Mouse (Mus musculus) midbrain, embryonic 16.5 days (tissue): ENCODE data around the gene Dusp10. TPM values are rescaled to one million over a fixed set of nuclear protein-coding genes. Genes with fewer than 3 reads are reported as not detected.

Experiments used
- ATAC-seq: fragments of 200-750 bp; cut with Nextera tagmentation; 2 replicates; pipeline ENCODE4 v1.8.0; 2017; ENCODE audit warnings: moderate TSS enrichment
- H3K27ac ChIP-seq: fragments of 300-500 bp; sonication (generic); 2 replicates; pipeline ENCODE4 v1.5.1; 2014; ENCODE audit warnings: mild to moderate bottlenecking, low read length, mixed read lengths
- H3K27me3 ChIP-seq: fragments of 300-500 bp; sonication (generic); 2 replicates; pipeline ENCODE4 v1.6.1; 2014; ENCODE audit warnings: low read depth, low read length, mixed read lengths; ENCODE audit not compliant: control insufficient read depth, insufficient read depth
- H3K36me3 ChIP-seq: fragments of 300-500 bp; sonication (generic); 2 replicates; pipeline ENCODE4 v1.6.1; 2014; ENCODE audit warnings: mild to moderate bottlenecking, low read length, moderate library complexity, mixed read lengths; ENCODE audit not compliant: control insufficient read depth, insufficient read depth
- H3K4me1 ChIP-seq: fragments of 300-500 bp; sonication (generic); 2 replicates; pipeline ENCODE4 v1.6.1; 2014; ENCODE audit warnings: mild to moderate bottlenecking, low read length, mixed read lengths; ENCODE audit not compliant: control insufficient read depth, insufficient read depth
- H3K4me2 ChIP-seq: fragments of 300-500 bp; sonication (generic); 2 replicates; pipeline ENCODE4 v1.6.1; 2014; ENCODE audit warnings: mild to moderate bottlenecking, low read length, mixed read lengths
- H3K4me3 ChIP-seq: fragments of 300-500 bp; sonication (generic); 2 replicates; pipeline ENCODE4 v1.5.1; 2014; ENCODE audit warnings: low read depth, mild to moderate bottlenecking, low read length, moderate library complexity, mixed read lengths
- H3K9ac ChIP-seq: fragments of 300-500 bp; sonication (generic); 2 replicates; pipeline ENCODE4 v1.6.1; 2014; ENCODE audit warnings: low read depth, low read length, mixed read lengths
- H3K9me3 ChIP-seq: fragments of 300-500 bp; sonication (generic); replicated peaks from 2 replicates; pipeline ENCODE4 v1.6.1; 2014; ENCODE audit warnings: mild to moderate bottlenecking, low read length, mixed read lengths; ENCODE audit not compliant: control insufficient read depth, poor library complexity, severe bottlenecking
- WGBS: fragments of 180-500 bp; shearing (Covaris S2); extraction: QIAGEN DNeasy Blood & Tissue Kit; methylation state at CpG from one replicate; pipeline ENCODE4 v1.1.7; 2014; 5-methylcytosine and 5-hydroxymethylcytosine counted together
- polyA plus RNA-seq: library from polyadenylated mRNA; unstranded; fragments of >200 nt; fragmentation: Nextera tagmentation; extraction: Ambion mirVana; gene quantifications from 2 replicates; pipeline ENCODE4 v1.2.1, GENCODE M21; 2015

The Dusp10 gene
- polyA plus RNA-seq, 1 experiment from 2014 or later, result 5.2 TPM

DNA sequence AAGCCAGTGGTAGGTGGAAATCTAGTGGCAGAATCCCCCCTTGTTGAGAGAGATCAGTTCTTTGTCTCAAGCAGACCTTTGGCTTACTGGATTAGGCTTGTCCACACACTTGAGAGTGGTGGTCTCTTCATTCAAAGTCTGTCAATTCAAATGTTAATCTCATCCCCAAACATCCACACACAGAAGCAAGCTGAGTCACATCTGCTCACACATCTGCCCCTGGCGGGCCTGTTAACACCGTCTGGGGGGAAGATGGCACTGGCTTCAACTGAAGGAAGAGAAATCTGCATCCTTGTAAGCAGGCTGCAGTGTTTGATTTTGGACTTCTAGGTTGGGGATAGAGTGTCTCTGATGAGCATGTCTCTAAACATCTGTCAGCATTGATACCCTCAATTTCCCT, 10.9 kb downstream of the Dusp10 start:
- Histone ChIP-seq H3K9me3 (no peaks in the 10 kb centered on the region), H3K9ac (no peak overlapping the region), H3K4me2 (no peak overlapping the region), H3K27me3 (no peaks in the 10 kb centered on the region), H3K27ac (no peak overlapping the region), H3K4me3 (no peak overlapping the region), H3K4me1 (no peaks in the 10 kb centered on the region), H3K36me3 (no peaks in the 10 kb centered on the region)
- 17% methylated on average over 2 of the region's 2 CpGs for WGBS
- ATAC-seq, result no peak

DNA sequence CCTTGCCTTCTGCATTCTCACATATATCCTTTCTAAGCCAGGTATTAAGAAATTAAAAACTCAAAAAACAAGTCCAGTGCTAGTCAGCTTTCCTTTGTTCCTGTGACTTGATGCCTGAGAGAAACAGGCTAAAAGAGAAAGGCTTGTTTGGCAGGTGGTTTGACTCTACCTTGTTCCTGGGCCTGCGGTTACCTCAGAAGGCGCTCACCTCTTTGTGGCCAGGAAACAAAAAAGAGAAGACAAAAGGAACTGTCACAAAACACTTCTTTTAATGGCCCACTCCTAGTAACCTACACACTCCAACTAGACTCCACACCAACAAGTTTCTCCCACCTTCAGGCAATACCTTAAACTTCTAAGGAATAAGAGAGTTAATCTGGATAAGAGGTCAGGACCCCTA, 11.5 kb downstream of the Dusp10 start:
- no peaks in the 10 kb centered on the region for H3K9me3 ChIP-seq
- H3K4me1 ChIP-seq, result no peaks in the 10 kb centered on the region
- H3K27me3 ChIP-seq, result no peaks in the 10 kb centered on the region
- H3K4me2 ChIP-seq, result no peak overlapping the region
- H3K9ac ChIP-seq, result no peak overlapping the region
- no peak overlapping the region for H3K27ac ChIP-seq
- H3K36me3 ChIP-seq, result no peaks in the 10 kb centered on the region
- 98% methylated on average over 2 of the region's 2 CpGs for WGBS
- no peak for ATAC-seq
- no peak overlapping the region for H3K4me3 ChIP-seq

- WGBS, result 92% methylated on average over 5 of the region's 5 CpGs
- no peak for ATAC-seq
- Histone ChIP-seq H3K27ac (no peak overlapping the region), H3K4me2 (no peak overlapping the region), H3K4me1 (no peaks in the 10 kb centered on the region), H3K9ac (no peak overlapping the region), H3K36me3 (no peaks in the 10 kb centered on the region), H3K4me3 (no peak overlapping the region), H3K27me3 (no peaks in the 10 kb centered on the region), H3K9me3 (no peaks in the 10 kb centered on the region)
Measured at GRCm38 (mm10) chr1:184025079-184025478, 12.0 kb downstream of the Dusp10 start.

DNA sequence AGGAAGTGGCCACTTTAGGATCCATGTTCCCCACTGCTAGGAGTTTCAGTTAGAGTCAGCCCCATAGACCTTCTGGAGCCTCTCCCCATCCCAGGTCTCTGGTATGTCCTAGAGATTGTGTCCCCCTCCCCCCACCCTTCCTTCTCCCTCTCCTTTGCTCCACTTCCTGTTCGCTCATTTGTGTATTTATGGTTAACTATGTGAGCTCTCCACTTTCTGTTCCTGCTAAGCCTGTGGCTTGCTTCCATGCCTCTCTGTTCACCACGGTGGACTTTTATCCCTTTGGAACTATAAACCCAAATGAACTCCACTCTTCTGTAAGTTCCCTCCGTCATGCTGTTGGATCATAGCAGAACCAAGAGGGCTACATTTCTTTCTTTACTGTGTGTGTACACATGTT, 13.9 kb downstream of the Dusp10 start:
- no peak overlapping the region for H3K4me3 ChIP-seq
- H3K27ac ChIP-seq, result no peak overlapping the region
- H3K9ac ChIP-seq, result no peak overlapping the region
- WGBS, result 94% methylated on average over 3 of the region's 3 CpGs
- no peak for ATAC-seq
- no peaks in the 10 kb centered on the region for H3K4me1 ChIP-seq
- no peaks in the 10 kb centered on the region for H3K9me3 ChIP-seq
- no peaks in the 10 kb centered on the region for H3K27me3 ChIP-seq
- no peak overlapping the region for H3K4me2 ChIP-seq
- no peaks in the 10 kb centered on the region for H3K36me3 ChIP-seq

DNA sequence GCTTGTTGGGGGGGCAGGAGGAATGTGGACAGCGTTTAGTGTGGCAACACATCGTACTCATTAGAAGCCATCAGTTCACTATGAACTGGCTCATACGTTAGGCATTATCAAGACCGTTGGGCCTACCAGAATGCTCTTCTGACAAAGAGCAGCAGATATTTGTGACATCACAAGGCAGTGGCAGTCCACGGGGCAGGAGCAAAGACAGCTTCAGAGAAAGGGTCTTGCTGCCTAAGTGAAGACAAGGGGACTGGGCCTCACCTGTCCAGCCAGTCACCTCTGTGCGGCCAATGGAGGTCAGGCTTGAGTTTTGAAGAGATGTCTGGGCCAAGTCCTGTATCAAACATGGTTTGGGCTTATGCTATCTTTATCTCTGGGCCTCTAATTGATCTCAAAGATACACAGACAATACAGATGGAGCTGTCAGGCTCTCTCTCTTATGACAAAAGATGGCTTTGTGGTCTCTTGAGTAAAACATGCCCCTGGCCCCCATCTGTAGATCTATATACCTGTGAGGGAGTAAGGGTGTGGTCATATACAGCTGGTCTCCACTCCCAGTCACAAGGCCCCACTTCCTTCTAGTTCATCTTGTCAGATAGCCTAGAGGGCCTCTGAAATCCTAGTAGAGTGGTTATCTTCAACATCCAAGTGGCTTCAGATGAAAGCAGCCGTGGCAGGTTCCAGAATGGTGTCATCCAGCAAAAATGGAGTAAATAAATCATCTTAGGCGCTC, 17.1 kb downstream of the Dusp10 start:
- ATAC-seq, result no peak
- Histone ChIP-seq H3K9ac (no peak overlapping the region), H3K9me3 (no peaks in the 10 kb centered on the region), H3K36me3 (no peaks in the 10 kb centered on the region), H3K27me3 (no peaks in the 10 kb centered on the region), H3K4me2 (no peak overlapping the region), H3K4me3 (no peak overlapping the region), H3K27ac (no peak overlapping the region), H3K4me1 (0 out of 2 replicates have a peak, but pooled peaks cover under 1% of the 10 kb centered on the region)
- 93% methylated on average over 8 of the region's 8 CpGs for WGBS

GRCm38 (mm10) chr1:184032682-184033389, 19.7 kb downstream of the Dusp10 start:
- no peak for ATAC-seq
- H3K36me3 ChIP-seq, result no peaks in the 10 kb centered on the region
- H3K4me2 ChIP-seq, result peak overlapping the region; percentile 86
- no peaks in the 10 kb centered on the region for H3K27me3 ChIP-seq
- H3K27ac ChIP-seq, result peak overlapping the region; percentile 91
- peaks cover 7% of the 10 kb centered on the region; the same call in 1 of the 2 replicates for H3K4me1 ChIP-seq
- H3K9me3 ChIP-seq, result no peaks in the 10 kb centered on the region
- WGBS, result 17% methylated on average over 19 of the region's 19 CpGs
- peak overlapping the region; percentile 83 for H3K9ac ChIP-seq
- H3K4me3 ChIP-seq, result peak overlapping the region; percentile 74

DNA sequence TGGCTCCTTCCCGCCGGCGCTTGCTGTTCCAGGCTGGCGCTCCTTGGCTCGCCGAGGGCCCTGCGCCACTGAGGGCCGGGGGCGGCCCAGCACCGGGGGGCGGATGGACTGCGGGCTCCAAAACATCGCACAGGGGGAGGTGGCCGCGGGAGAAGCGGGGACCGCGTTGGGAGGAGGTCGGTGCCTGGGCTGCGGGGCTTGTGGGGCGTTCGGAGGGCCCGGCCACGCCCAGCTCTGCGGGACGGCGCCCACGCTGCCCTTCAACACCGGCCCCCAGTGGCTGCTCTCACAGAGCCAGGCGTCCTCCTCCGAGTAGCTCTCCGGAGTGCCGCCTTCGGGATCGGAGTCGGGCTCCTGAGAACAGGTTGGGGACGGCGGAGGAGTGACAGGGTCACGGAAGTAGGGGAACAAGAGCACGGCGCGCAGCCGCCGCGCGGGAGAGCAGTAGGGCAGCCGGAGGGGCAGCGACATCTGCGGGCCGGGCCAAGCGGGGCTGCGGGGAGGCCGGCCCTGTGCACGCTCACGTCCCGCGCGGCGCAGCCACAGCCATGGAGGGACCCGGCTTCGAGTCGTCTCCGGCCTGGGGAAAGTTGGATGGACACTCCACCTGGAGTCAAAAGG, 20.4 kb downstream of the Dusp10 start:
- H3K4me1 ChIP-seq, result peaks cover 7% of the 10 kb centered on the region; the same call in 1 of the 2 replicates
- peak overlapping the region; percentile 86 for H3K4me2 ChIP-seq
- no peaks in the 10 kb centered on the region for H3K36me3 ChIP-seq
- H3K9me3 ChIP-seq, result no peaks in the 10 kb centered on the region
- peak overlapping the region; percentile 91 for H3K27ac ChIP-seq
- peak; percentile 82 for ATAC-seq
- H3K27me3 ChIP-seq, result no peaks in the 10 kb centered on the region
- H3K4me3 ChIP-seq, result peak overlapping the region; percentile 74
- peak overlapping the region; percentile 83 for H3K9ac ChIP-seq
- 0% methylated on average over 61 of the region's 63 CpGs for WGBS

DNA sequence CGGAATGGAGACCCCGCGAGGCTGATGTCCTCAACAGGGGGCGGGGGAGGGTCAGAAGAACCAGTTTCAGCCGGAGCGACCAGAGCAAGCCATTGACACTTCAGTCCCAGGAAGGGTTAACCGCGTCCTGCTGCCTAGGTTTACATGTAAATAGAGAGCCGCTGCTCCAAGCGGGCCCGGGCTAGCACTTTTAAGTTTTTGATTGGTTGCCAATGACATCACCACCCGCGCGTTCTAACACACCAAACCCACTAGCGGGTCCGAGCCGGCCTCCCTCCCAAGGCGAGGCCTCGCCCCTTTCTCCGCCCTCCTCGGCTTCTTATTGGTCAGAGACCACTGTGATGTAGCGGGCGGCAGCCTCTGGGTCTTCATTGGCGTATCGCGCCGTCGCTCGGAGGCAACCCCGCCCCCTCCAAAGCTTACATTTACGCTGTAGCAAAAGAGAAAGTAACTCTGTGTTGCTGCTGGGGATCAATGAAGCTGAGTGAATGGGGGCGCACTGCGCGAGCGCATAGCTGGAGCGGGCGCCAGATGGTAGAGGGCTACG, 21.0 kb downstream of the Dusp10 start, which contains the start of gene 1700056E22Rik:
Gene 1700056E22Rik (minus strand): TSS at position 291 of the 547 bp plus-strand sequence.
- under 1% methylated on average over 38 of the region's 38 CpGs for WGBS
- Histone ChIP-seq H3K4me3 (peak within 1 kb of the TSS; percentile 74), H3K36me3 (no peaks in the 10 kb centered on the region), H3K27ac (peak within 1 kb of the TSS; percentile 91), H3K9me3 (no peaks in the 10 kb centered on the region), H3K4me2 (peak within 1 kb of the TSS; percentile 86), H3K4me1 (peaks cover 7% of the 10 kb centered on the region; the same call in 1 of the 2 replicates), H3K9ac (peak within 1 kb of the TSS; percentile 83), H3K27me3 (no peaks in the 10 kb centered on the region)
- ATAC-seq, result peak; percentile 99
